Mouse (Mus musculus) embryonic facial prominence, embryonic 13.5 days (tissue): ENCODE measurements around the gene Fam168a. TPM values are rescaled to one million over a fixed set of nuclear protein-coding genes. Genes with fewer than 3 reads are reported as not detected.
"Not testable (repeated sequence)": the region's sequence is repeated elsewhere in the genome, so short reads cannot be mapped to it uniquely, and the experiment has no call there.

Experiments used
- ATAC-seq: fragments of 200-750 bp; cut with Nextera tagmentation; 2 replicates; pipeline ENCODE4 v1.8.0; 2017; ENCODE audit warnings: low read depth; ENCODE audit not compliant: insufficient number of reproducible peaks, insufficient read depth, low FRiP score, low TSS enrichment
- H3K27ac ChIP-seq: fragments of 300-500 bp; sonication (generic); 2 replicates; pipeline ENCODE4 v1.5.1; 2015; ENCODE audit warnings: moderate library complexity, mild to moderate bottlenecking, inconsistent platforms
- H3K27me3 ChIP-seq: fragments of 300-500 bp; sonication (generic); 2 replicates; pipeline ENCODE4 v1.6.1; 2015; ENCODE audit warnings: mild to moderate bottlenecking, inconsistent platforms
- H3K36me3 ChIP-seq: fragments of 300-500 bp; sonication (generic); 2 replicates; pipeline ENCODE4 v1.6.1; 2015; ENCODE audit warnings: mild to moderate bottlenecking, inconsistent platforms
- H3K4me1 ChIP-seq: fragments of 300-500 bp; sonication (generic); 2 replicates; pipeline ENCODE4 v1.6.1; 2015; ENCODE audit warnings: inconsistent platforms
- H3K4me2 ChIP-seq: fragments of 300-500 bp; sonication (generic); 2 replicates; pipeline ENCODE4 v1.6.1; 2015; ENCODE audit warnings: moderate library complexity, mild to moderate bottlenecking, inconsistent platforms
- H3K4me3 ChIP-seq: fragments of 300-500 bp; sonication (generic); 2 replicates; pipeline ENCODE4 v1.5.1; 2015; ENCODE audit warnings: mild to moderate bottlenecking, inconsistent platforms
- H3K9ac ChIP-seq: fragments of 300-500 bp; sonication (generic); 2 replicates; pipeline ENCODE4 v1.6.1; 2015; ENCODE audit warnings: mild to moderate bottlenecking, inconsistent platforms
- H3K9me3 ChIP-seq: fragments of 300-500 bp; sonication (generic); 2 replicates; pipeline ENCODE4 v1.6.1; 2016; ENCODE audit warnings: inconsistent platforms
- WGBS: fragments of 180-500 bp; shearing (Covaris S2); methylation state at CpG from one replicate; pipeline ENCODE4 v1.1.7; 2015; ENCODE audit warnings: mixed read lengths; 5-methylcytosine and 5-hydroxymethylcytosine counted together
- polyA plus RNA-seq: library from polyadenylated mRNA; unstranded; fragments of >200 nt; fragmentation: Nextera tagmentation; extraction: Ambion mirVana; gene quantifications from 2 replicates; pipeline ENCODE4 v1.2.1, GENCODE M21; 2015

Fam168a gene
- polyA plus RNA-seq, 1 experiment from 2014 or later = 60.9 TPM

- no peak overlapping the region for H3K4me2 ChIP-seq
- WGBS = 82% methylated on average over 5 of the region's 5 CpGs
Measured at GRCm38 (mm10) chr7:100718741-100719140, 12.3 kb downstream of the Fam168a start.

DNA sequence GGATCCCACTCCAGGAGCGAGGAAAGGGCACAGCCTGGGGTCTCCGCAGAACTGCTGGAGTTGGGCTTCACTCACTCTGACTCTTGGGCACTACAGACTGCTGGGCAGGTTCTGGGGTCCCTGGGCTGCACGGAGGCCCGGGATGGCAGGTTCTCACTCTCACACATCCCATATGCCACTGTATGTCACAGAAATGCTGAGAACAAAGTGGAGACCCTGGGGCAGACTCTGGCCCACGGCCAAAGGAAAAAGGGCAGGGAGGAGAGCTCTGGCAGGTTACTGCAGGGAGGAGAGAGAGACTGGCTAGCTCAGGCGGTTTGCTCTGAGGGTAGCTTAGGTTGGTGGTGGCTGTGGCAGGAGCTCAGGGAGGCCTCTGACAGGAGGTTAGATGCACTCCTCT lies 15.8 kb downstream of the Fam168a start:
- Histone ChIP-seq H3K4me2 (no peak overlapping the region), H3K4me1 (peaks cover 21% of the 10 kb centered on the region), H3K27ac (no peak overlapping the region), H3K9ac (no peak overlapping the region), H3K27me3 (no peaks in the 10 kb centered on the region), H3K9me3 (no peaks in the 10 kb centered on the region), H3K36me3 (no peaks in the 10 kb centered on the region), H3K4me3 (no peak overlapping the region)
- ATAC-seq = no peak
- 69% methylated on average over 6 of the region's 6 CpGs for WGBS

More at GRCm38 (mm10) chr7:100718741-100719140, 12.3 kb downstream of the Fam168a start:
- H3K4me1 ChIP-seq = peaks cover 18% of the 10 kb centered on the region
- no peaks in the 10 kb centered on the region for H3K27me3 ChIP-seq
- no peak overlapping the region for H3K27ac ChIP-seq
- ATAC-seq = no peak
- no peaks in the 10 kb centered on the region for H3K9me3 ChIP-seq
- H3K9ac ChIP-seq = no peak overlapping the region
- H3K4me3 ChIP-seq = no peak overlapping the region
- no peaks in the 10 kb centered on the region for H3K36me3 ChIP-seq

DNA sequence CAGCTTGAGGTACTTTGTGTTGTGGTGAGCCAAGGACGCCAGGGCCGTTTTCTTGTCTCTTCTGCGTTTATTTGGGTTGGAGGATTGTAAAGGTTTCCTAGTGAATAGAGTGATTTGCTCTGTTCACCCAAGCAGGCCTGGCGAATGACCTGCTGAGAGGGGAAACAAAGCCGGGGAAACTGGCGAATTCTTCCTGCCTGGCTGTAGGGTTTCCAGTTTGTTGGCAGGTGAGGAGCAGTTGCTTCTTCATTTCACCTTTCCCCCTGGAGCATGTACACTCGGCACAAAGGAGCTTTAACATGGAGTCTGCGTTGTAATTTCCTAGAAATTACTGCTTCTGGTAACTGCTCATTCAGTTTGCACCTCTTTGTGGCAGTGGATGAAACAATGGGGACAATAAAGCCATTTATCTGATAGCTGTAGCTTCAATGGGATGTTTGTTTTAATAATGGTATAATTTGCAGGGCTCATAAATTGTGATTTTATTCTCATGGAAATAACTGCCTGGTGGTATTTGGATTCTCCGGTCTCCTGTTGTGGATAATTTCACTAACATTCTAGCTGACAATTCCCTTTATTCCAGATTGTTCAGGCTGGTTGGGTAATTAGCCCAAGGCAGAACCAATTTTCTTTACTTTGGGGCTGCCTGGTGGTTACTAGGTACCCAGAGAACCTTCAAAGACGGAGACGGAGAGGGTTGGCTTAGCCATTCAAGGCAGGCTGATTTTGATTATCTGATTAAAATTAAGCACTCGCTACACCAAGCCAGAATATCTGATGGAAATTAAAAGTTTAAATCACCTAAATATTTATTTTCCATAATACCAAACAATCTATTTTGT lies 17.2 kb downstream of the Fam168a start:
- no peak overlapping the region for H3K4me3 ChIP-seq
- no peak overlapping the region for H3K9ac ChIP-seq
- peaks cover 21% of the 10 kb centered on the region for H3K4me1 ChIP-seq
- H3K27ac ChIP-seq = no peak overlapping the region
- WGBS = 26% methylated on average over 12 of the region's 12 CpGs
- H3K27me3 ChIP-seq = no peaks in the 10 kb centered on the region
- H3K36me3 ChIP-seq = no peaks in the 10 kb centered on the region
- no peak overlapping the region for H3K4me2 ChIP-seq
- H3K9me3 ChIP-seq = no peaks in the 10 kb centered on the region
- ATAC-seq = no peak

GRCm38 (mm10) chr7:100727538-100728085 lies 21.2 kb downstream of the Fam168a start:
- WGBS = 72% methylated on average over 2 of the region's 2 CpGs
- Histone ChIP-seq H3K27ac (no peak overlapping the region), H3K36me3 (no peaks in the 10 kb centered on the region), H3K4me2 (no peak overlapping the region), H3K4me3 (no peak overlapping the region), H3K9ac (no peak overlapping the region), H3K9me3 (no peaks in the 10 kb centered on the region), H3K4me1 (peaks cover 15% of the 10 kb centered on the region), H3K27me3 (no peaks in the 10 kb centered on the region)
- ATAC-seq = no peak

- Histone ChIP-seq H3K27me3 (no peaks in the 10 kb centered on the region), H3K4me1 (peaks cover 12% of the 10 kb centered on the region), H3K9ac (no peak overlapping the region), H3K9me3 (no peaks in the 10 kb centered on the region), H3K4me3 (no peak overlapping the region), H3K36me3 (no peaks in the 10 kb centered on the region), H3K4me2 (no peak overlapping the region), H3K27ac (no peak overlapping the region)
- no peak for ATAC-seq
- WGBS = 86% methylated on average over 2 of the region's 2 CpGs
Measured at GRCm38 (mm10) chr7:100729778-100730177, 23.3 kb downstream of the Fam168a start.

DNA sequence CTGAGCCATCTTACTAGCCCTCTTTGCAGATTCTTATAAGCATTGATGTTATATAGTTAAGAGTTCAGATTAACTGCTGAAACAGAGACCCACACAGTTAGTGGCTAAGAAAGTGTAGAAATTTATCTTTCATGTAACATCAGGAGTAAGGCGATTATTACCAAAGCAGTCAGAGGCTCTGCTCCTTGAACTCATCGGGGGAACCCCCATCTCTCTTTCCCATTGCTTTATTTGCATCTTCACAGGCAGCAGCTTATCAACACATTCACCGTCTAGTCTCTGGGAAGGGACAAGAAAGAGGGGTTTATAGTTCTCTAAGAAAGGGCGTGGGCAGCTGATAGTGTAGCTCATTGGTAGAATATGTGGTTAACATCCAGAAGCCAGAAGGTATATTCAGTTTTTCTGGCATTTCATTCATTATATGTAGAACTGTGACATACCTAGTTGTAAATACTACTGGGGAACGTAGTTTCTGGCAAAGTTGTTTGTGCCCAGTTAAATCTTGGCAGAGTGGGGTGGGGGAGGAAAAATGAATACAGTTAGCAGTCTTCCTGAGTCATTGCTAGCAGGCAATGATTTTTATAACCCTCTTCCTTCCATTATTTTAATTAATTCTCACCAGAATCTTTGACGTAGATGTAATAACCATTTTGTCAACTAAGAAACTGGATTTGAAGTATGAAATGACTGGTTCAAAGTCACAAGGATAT lies 26.1 kb downstream of the Fam168a start:
- no peak overlapping the region for H3K9ac ChIP-seq

DNA sequence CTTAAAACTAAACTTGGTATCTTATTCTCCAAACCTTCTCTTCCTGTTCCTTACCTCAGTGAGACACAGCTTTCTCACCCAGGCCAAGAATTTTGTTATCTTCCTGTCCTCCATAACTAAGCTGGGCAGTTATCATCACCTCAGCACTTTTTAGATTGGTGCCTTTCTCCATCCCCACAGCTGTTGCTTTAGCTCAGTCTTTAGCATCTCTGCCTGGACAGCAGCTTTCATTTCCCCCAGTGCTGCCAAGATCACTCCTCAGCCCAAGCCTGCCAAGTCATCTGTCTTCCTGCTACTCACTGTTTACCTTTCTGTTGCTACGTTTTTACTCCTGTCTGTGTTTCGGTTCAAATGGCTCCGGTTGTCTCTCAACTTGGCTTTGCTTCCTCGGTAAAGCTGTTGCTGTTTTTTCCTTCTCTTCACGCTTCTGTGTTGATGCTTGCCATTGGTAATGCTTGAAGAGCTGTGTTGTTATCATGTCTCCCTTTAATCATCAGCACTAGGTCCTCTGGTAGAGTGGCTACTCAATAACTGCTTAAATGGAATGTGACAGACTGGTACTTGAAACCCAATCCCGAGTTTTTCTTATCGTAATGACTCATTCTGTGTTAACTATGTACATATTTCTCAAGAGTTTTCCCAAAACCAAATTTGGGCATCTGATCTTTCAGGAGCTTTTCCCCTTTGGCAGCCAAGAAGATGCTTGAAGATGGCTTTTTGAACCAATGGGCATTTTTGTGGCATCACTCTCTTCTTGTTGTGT lies 26.8 kb downstream of the Fam168a start:
- ATAC-seq = no peak
- H3K9me3 ChIP-seq = no peaks in the 10 kb centered on the region
- H3K4me2 ChIP-seq = no peak overlapping the region
- 51% methylated on average over 7 of the region's 7 CpGs for WGBS
- no peak overlapping the region for H3K4me3 ChIP-seq
- no peaks in the 10 kb centered on the region for H3K27me3 ChIP-seq
- H3K36me3 ChIP-seq = no peaks in the 10 kb centered on the region
- no peak overlapping the region for H3K27ac ChIP-seq
- H3K4me1 ChIP-seq = peaks cover 12% of the 10 kb centered on the region
- no peak overlapping the region for H3K9ac ChIP-seq

More for the DNA sequence above, 26.1 kb downstream of the Fam168a start:
- no peak overlapping the region for H3K4me2 ChIP-seq
- no peaks in the 10 kb centered on the region for H3K36me3 ChIP-seq
- H3K4me1 ChIP-seq = peaks cover 12% of the 10 kb centered on the region
- no peaks in the 10 kb centered on the region for H3K27me3 ChIP-seq
- no peaks in the 10 kb centered on the region for H3K9me3 ChIP-seq
- ATAC-seq = no peak
- H3K4me3 ChIP-seq = no peak overlapping the region
- 73% methylated on average over 6 of the region's 6 CpGs for WGBS
- H3K27ac ChIP-seq = no peak overlapping the region

DNA sequence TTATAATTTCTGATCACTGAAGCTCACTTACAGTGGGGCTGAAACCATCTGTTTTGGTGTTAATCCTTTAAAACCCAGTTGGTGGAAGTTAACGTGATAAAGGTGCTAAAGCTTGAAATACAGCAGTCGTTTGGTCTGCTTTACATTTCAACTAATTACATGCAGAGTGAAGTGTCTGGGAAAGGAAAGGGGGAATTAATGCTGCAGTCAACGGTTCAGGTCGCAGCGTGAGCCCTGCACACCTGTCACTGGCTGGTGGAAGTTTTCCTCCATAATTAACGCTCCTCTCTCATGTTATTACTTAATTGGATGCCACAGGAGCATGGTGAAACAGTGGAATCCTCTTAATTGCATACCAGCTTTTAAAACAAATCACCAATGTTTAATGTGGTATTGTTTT lies 27.8 kb downstream of the Fam168a start:
- whole genome bisulfite sequencing = 40% methylated on average over 6 of the region's 6 CpGs
- ATAC-seq = no peak

DNA sequence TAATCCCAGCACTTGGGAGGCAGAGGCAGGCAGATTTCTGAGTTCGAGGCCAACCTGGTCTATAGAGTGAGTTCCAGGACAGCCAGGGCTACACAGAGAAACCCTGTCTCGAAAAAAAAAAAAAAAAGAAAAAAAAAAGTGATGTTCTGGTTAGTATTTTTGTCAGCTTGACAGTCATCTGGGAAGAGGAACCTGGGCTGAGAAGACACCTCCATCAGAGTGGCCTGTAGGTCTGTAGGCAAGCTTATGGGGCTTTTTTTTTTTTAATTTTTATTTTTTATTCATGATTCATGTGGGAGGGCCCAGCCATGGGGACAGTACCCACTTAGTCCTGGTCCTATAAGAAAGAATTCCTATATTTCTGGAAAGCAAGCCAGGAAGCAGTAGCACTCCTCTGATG lies 28.5 kb downstream of the Fam168a start:
- peaks cover 12% of the 10 kb centered on the region for H3K4me1 ChIP-seq
- H3K4me3 ChIP-seq, H3K9ac ChIP-seq, H3K4me2 ChIP-seq, H3K27me3 ChIP-seq, H3K36me3 ChIP-seq, H3K27ac ChIP-seq, H3K9me3 ChIP-seq, ATAC-seq: not testable (repeated sequence)
- WGBS = 83% methylated on average over 2 of the region's 2 CpGs

More for the DNA sequence above, 27.8 kb downstream of the Fam168a start:
- Histone ChIP-seq H3K4me1 (peaks cover 12% of the 10 kb centered on the region), H3K36me3 (no peaks in the 10 kb centered on the region), H3K9me3 (no peaks in the 10 kb centered on the region), H3K9ac (no peak overlapping the region), H3K27ac (no peak overlapping the region), H3K4me2 (no peak overlapping the region), H3K4me3 (no peak overlapping the region), H3K27me3 (no peaks in the 10 kb centered on the region)

DNA sequence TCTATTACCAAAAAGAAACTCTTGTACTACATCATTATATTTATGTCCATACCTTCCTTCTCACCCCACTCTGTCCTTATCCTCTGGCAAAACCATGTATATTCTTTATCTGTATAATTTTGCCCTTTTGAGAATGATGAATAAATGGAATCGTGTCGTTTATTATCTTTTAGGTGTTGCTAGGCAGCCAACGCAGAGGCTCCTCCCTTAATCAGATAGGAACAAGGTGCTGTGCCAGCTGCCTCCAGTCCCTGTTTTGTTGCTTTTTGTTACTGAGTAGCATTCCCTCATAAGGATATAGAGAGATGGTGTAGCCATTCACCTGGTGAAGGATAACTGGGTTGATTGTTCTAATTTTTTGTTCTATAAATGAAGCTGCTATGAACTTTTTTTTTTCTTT lies 29.7 kb downstream of the Fam168a start:
- Histone ChIP-seq H3K4me3 (no peak overlapping the region), H3K27me3 (no peaks in the 10 kb centered on the region), H3K9me3 (no peaks in the 10 kb centered on the region), H3K4me1 (peaks cover 7% of the 10 kb centered on the region), H3K27ac (no peak overlapping the region), H3K36me3 (no peaks in the 10 kb centered on the region), H3K4me2 (no peak overlapping the region), H3K9ac (no peak overlapping the region)
- 94% methylated on average over 3 of the region's 3 CpGs for WGBS
- ATAC-seq = no peak

GRCm38 (mm10) chr7:100744372-100744771 lies 37.9 kb downstream of the Fam168a start:
- H3K4me2 ChIP-seq = no peak overlapping the region
- no peak overlapping the region for H3K27ac ChIP-seq
- H3K4me3 ChIP-seq = no peak overlapping the region
- H3K36me3 ChIP-seq = no peaks in the 10 kb centered on the region
- ATAC-seq = no peak
- no peaks in the 10 kb centered on the region for H3K9me3 ChIP-seq
- no peaks in the 10 kb centered on the region for H3K4me1 ChIP-seq
- H3K9ac ChIP-seq = no peak overlapping the region
- H3K27me3 ChIP-seq = no peaks in the 10 kb centered on the region
- WGBS = 75% methylated on average over 2 of the region's 2 CpGs
